Mouse (Mus musculus): ENCODE data around the gene Lrrc4.

- TF ChIP-seq CTCF (IDR thresholded peaks at IDR 0.05; ENCODE audit: extremely low read depth, insufficient read depth, low read length), result no peak
- no peak for TF ChIP-seq POLR2A (IDR thresholded peaks at IDR 0.05; ENCODE audit: extremely low read depth, insufficient read depth, low read length)
These were observed 8.2 kb downstream of the Lrrc4 start for GRCm38 (mm10) chr6:28823375-28823774.

All from cortical plate, adult 2 months (tissue).